Mouse (Mus musculus): ENCODE data around the gene Cdh23.

- TF ChIP-seq CTCF (IDR thresholded peaks at IDR 0.05) (no peak), EP300 (IDR thresholded peaks at IDR 0.05) (no peak)
Observed at GRCm38 (mm10) chr10:60334583-60334982, 361.7 kb downstream of the Cdh23 start.

Measured in lung, postnatal 0 days (tissue).